Mouse (Mus musculus) fibroblast of lung, adult 2 months (primary cell): ENCODE results near the gene Tbcb.
A peak's percentile ranks its signal among the peaks of the same experiment; 100 is the strongest.
"Not testable (repeated sequence)": the region's sequence is repeated elsewhere in the genome, so short reads cannot be mapped to it uniquely, and the experiment has no call there.

Experiments
- DNase-seq: peaks from one replicate; pipeline ENCODE4 v3.0.0-alpha.2; 2011; ENCODE audit warnings: low read depth

The Tbcb gene

GRCm38 (mm10) chr7:30231669-30232454 lies at the start of gene Tbcb, which contains the start of gene Polr2i:
TSS of gene Tbcb (minus strand) at chr7:30232272.
TSS of gene Polr2i (plus strand) at chr7:30231948.
- peak; percentile 99 for DNase-seq

GRCm38 (mm10) chr7:30281522-30281921 lies 49.5 kb upstream of the Tbcb start:
- DNase-seq = no peak

GRCm38 (mm10) chr7:30280670-30281138 lies 48.6 kb upstream of the Tbcb start:
- DNase-seq = peak; percentile 89

GRCm38 (mm10) chr7:30279951-30280669 lies 48.0 kb upstream of the Tbcb start, which contains the start of the genes Thap8 and Wdr62:
TSS of gene Thap8 (plus strand) at chr7:30280094.
TSS of gene Wdr62 (minus strand) at chr7:30280419.
- peak; percentile 88 for DNase-seq

GRCm38 (mm10) chr7:30279536-30279935 lies 47.5 kb upstream of the Tbcb start:
- no peak for DNase-seq

GRCm38 (mm10) chr7:30278911-30279310 lies 46.8 kb upstream of the Tbcb start:
- no peak for DNase-seq

- no peak for DNase-seq
These were observed 42.3 kb upstream of the Tbcb start for GRCm38 (mm10) chr7:30274383-30274782.

GRCm38 (mm10) chr7:30269641-30270040 lies 37.6 kb upstream of the Tbcb start:
- DNase-seq = no peak

GRCm38 (mm10) chr7:30266780-30267179 lies 34.7 kb upstream of the Tbcb start:
- no peak for DNase-seq

GRCm38 (mm10) chr7:30265935-30266334 lies 33.9 kb upstream of the Tbcb start:
- DNase-seq = no peak

GRCm38 (mm10) chr7:30265531-30265930 lies 33.5 kb upstream of the Tbcb start:
- DNase-seq = no peak

- DNase-seq = no peak
These were observed 33.0 kb upstream of the Tbcb start for GRCm38 (mm10) chr7:30265041-30265440.

- DNase-seq = no peak
These were observed 20.2 kb upstream of the Tbcb start for GRCm38 (mm10) chr7:30251956-30252954.

- not testable (repeated sequence) for DNase-seq
These were observed 5.3 kb upstream of the Tbcb start for GRCm38 (mm10) chr7:30237374-30237773.

GRCm38 (mm10) chr7:30235625-30236024 lies 3.6 kb upstream of the Tbcb start, which contains the start of gene Ovol3:
TSS of gene Ovol3 (minus strand) at chr7:30235725.
- DNase-seq = no peak

- no peak for DNase-seq
These were observed 3.0 kb upstream of the Tbcb start for GRCm38 (mm10) chr7:30235091-30235490.

GRCm38 (mm10) chr7:30234276-30234858 lies 2.3 kb upstream of the Tbcb start:
- no peak for DNase-seq

- DNase-seq = no peak
These were observed 1.3 kb upstream of the Tbcb start for GRCm38 (mm10) chr7:30233387-30233786.

- peak; percentile 33 for DNase-seq
These were observed 618 bp upstream of the Tbcb start for GRCm38 (mm10) chr7:30232631-30233148.

GRCm38 (mm10) chr7:30231328-30231668 lies 774 bp downstream of the Tbcb start:
- no peak for DNase-seq

GRCm38 (mm10) chr7:30224206-30224605 lies 7.9 kb downstream of the Tbcb start:
- no peak for DNase-seq
